Mouse (Mus musculus) forebrain, embryonic 15.5 days (tissue): ENCODE results near the gene Scn8a. TPM values are rescaled to one million over a fixed set of nuclear protein-coding genes. Genes with fewer than 3 reads are reported as not detected.

ENCODE experiments used
- ATAC-seq: fragments of 200-750 bp; cut with Nextera tagmentation; replicated peaks from 2 replicates; pipeline ENCODE4 v1.8.0; 2017; ENCODE audit warnings: mild to moderate bottlenecking, moderate TSS enrichment, moderate library complexity
- H3K27ac ChIP-seq: fragments of 300-500 bp; sonication (generic); replicated peaks from 2 replicates; pipeline ENCODE4 v1.5.1; 2015; ENCODE audit warnings: mild to moderate bottlenecking, inconsistent platforms
- H3K27me3 ChIP-seq: fragments of 300-500 bp; sonication (generic); 2 replicates; pipeline ENCODE4 v1.6.1; 2015; ENCODE audit warnings: inconsistent platforms
- H3K36me3 ChIP-seq: fragments of 300-500 bp; sonication (generic); 2 replicates; pipeline ENCODE4 v1.6.1; 2015; ENCODE audit warnings: mild to moderate bottlenecking, inconsistent platforms
- H3K4me1 ChIP-seq: fragments of 300-500 bp; sonication (generic); 2 replicates; pipeline ENCODE4 v1.6.1; 2015; ENCODE audit warnings: inconsistent platforms
- H3K4me2 ChIP-seq: fragments of 300-500 bp; sonication (generic); replicated peaks from 2 replicates; pipeline ENCODE4 v1.6.1; 2015; ENCODE audit warnings: mild to moderate bottlenecking, inconsistent platforms
- H3K4me3 ChIP-seq: fragments of 300-500 bp; sonication (generic); 2 replicates; pipeline ENCODE4 v1.5.1; 2015; ENCODE audit warnings: mild to moderate bottlenecking, inconsistent platforms
- H3K9ac ChIP-seq: fragments of 300-500 bp; sonication (generic); replicated peaks from 2 replicates; pipeline ENCODE4 v1.6.1; 2015; ENCODE audit warnings: mild to moderate bottlenecking, inconsistent platforms
- H3K9me3 ChIP-seq: fragments of 300-500 bp; sonication (generic); 2 replicates; pipeline ENCODE4 v1.6.1; 2016; ENCODE audit warnings: inconsistent platforms
- WGBS: fragments of 180-500 bp; shearing (Covaris S2); methylation state at CpG from one replicate; pipeline ENCODE4 v1.1.7; 2015; ENCODE audit warnings: mixed read lengths; 5-methylcytosine and 5-hydroxymethylcytosine counted together
- polyA plus RNA-seq: library from polyadenylated mRNA; unstranded; fragments of >200 nt; fragmentation: Nextera tagmentation; extraction: Ambion mirVana; gene quantifications from 2 replicates; pipeline ENCODE4 v1.2.1, GENCODE M21; 2015

The Scn8a gene
- polyA plus RNA-seq, 1 experiment from 2014 or later, result 20.4 TPM

GRCm38 (mm10) chr15:101077001-101077812, 207.5 kb downstream of the Scn8a start:
- no peak overlapping the region for H3K27ac ChIP-seq
- H3K27me3 ChIP-seq, result peaks cover 13% of the 10 kb centered on the region; the same call in 1 of the 2 replicates
- ATAC-seq, result no peak
- H3K9me3 ChIP-seq, result no peaks in the 10 kb centered on the region
- peak overlapping the region; percentile 49; the same call in 1 of the 2 replicates for H3K9ac ChIP-seq
- H3K4me3 ChIP-seq, result peak overlapping the region; percentile 49
- H3K4me2 ChIP-seq, result peak overlapping the region; percentile 81
- WGBS, result 2% methylated on average over 34 of the region's 34 CpGs
- H3K36me3 ChIP-seq, result no peaks in the 10 kb centered on the region
- peaks cover 32% of the 10 kb centered on the region for H3K4me1 ChIP-seq

- H3K4me3 ChIP-seq, result peak within 1 kb of the TSS; percentile 49
- under 1% methylated on average over 65 of the region's 96 CpGs for WGBS
- peaks cover 32% of the 10 kb centered on the region for H3K4me1 ChIP-seq
- peaks cover 13% of the 10 kb centered on the region; the same call in 1 of the 2 replicates for H3K27me3 ChIP-seq
- H3K9ac ChIP-seq, result peak within 1 kb of the TSS; percentile 49
- no peak within 1 kb of the TSS for H3K27ac ChIP-seq
- peak; percentile 7; the same call in 1 of the 2 replicates for ATAC-seq
- peak within 1 kb of the TSS; percentile 81 for H3K4me2 ChIP-seq
- H3K36me3 ChIP-seq, result no peaks in the 10 kb centered on the region
- H3K9me3 ChIP-seq, result no peaks in the 10 kb centered on the region
These were observed 208.4 kb downstream of the Scn8a start, which contains the start of gene Fignl2 for GRCm38 (mm10) chr15:101077813-101078730. Gene Fignl2, minus strand, starts transcription at chr15:101078567.

GRCm38 (mm10) chr15:101078731-101079156, 209.1 kb downstream of the Scn8a start:
- 3% methylated on average over 30 of the region's 30 CpGs for WGBS
- peak overlapping the region; percentile 49; the same call in 1 of the 2 replicates for H3K9ac ChIP-seq
- no peaks in the 10 kb centered on the region for H3K36me3 ChIP-seq
- peak; percentile 68 for ATAC-seq
- no peaks in the 10 kb centered on the region for H3K9me3 ChIP-seq
- peaks cover 32% of the 10 kb centered on the region for H3K4me1 ChIP-seq
- H3K27me3 ChIP-seq, result peaks cover 13% of the 10 kb centered on the region; the same call in 1 of the 2 replicates
- peak overlapping the region; percentile 81 for H3K4me2 ChIP-seq
- H3K4me3 ChIP-seq, result peak overlapping the region; percentile 49
- H3K27ac ChIP-seq, result no peak overlapping the region

- 75% methylated on average over 9 of the region's 9 CpGs for WGBS
- H3K4me3 ChIP-seq, result no peak overlapping the region
- H3K27me3 ChIP-seq, result peaks cover 13% of the 10 kb centered on the region; the same call in 1 of the 2 replicates
- no peaks in the 10 kb centered on the region for H3K36me3 ChIP-seq
- H3K4me2 ChIP-seq, result no peak overlapping the region
- peaks cover 32% of the 10 kb centered on the region for H3K4me1 ChIP-seq
- H3K9me3 ChIP-seq, result no peaks in the 10 kb centered on the region
- H3K27ac ChIP-seq, result no peak overlapping the region
- no peak overlapping the region for H3K9ac ChIP-seq
- ATAC-seq, result no peak
These were observed 210.4 kb downstream of the Scn8a start for GRCm38 (mm10) chr15:101080031-101080520.

- no peak overlapping the region for H3K27ac ChIP-seq
- no peak overlapping the region for H3K4me3 ChIP-seq
- no peaks in the 10 kb centered on the region for H3K9me3 ChIP-seq
- H3K9ac ChIP-seq, result no peak overlapping the region
- no peak for ATAC-seq
- no peaks in the 10 kb centered on the region for H3K36me3 ChIP-seq
- H3K4me2 ChIP-seq, result no peak overlapping the region
- WGBS, result 86% methylated on average over 7 of the region's 7 CpGs
- peaks cover 11% of the 10 kb centered on the region; the same call in 1 of the 2 replicates for H3K27me3 ChIP-seq
- peaks cover 29% of the 10 kb centered on the region for H3K4me1 ChIP-seq
These were observed 211.4 kb downstream of the Scn8a start for GRCm38 (mm10) chr15:101081035-101081548.

- H3K27me3 ChIP-seq, result peaks cover 8% of the 10 kb centered on the region; the same call in 1 of the 2 replicates
- no peak overlapping the region for H3K9ac ChIP-seq
- no peak for ATAC-seq
- H3K27ac ChIP-seq, result no peak overlapping the region
- no peak overlapping the region for H3K4me2 ChIP-seq
- no peak overlapping the region for H3K4me3 ChIP-seq
- WGBS, result 64% methylated on average over 4 of the region's 4 CpGs
- peaks cover 17% of the 10 kb centered on the region for H3K4me1 ChIP-seq
- no peaks in the 10 kb centered on the region for H3K9me3 ChIP-seq
- H3K36me3 ChIP-seq, result no peaks in the 10 kb centered on the region
These were observed 212.6 kb downstream of the Scn8a start for GRCm38 (mm10) chr15:101082236-101082635.

- Histone ChIP-seq H3K9ac (no peak overlapping the region), H3K27ac (no peak overlapping the region), H3K9me3 (no peaks in the 10 kb centered on the region), H3K4me2 (no peak overlapping the region), H3K4me3 (no peak overlapping the region), H3K27me3 (no peaks in the 10 kb centered on the region), H3K4me1 (0 out of 2 replicates have a peak, but pooled peaks cover 2% of the 10 kb centered on the region), H3K36me3 (no peaks in the 10 kb centered on the region)
- 87% methylated on average over 10 of the region's 10 CpGs for WGBS
- no peak for ATAC-seq
These were observed 214.8 kb downstream of the Scn8a start for GRCm38 (mm10) chr15:101084499-101084898.

- H3K4me2 ChIP-seq, result no peak overlapping the region
- 0 out of 2 replicates have a peak, but pooled peaks cover 2% of the 10 kb centered on the region for H3K4me1 ChIP-seq
- H3K9ac ChIP-seq, result no peak overlapping the region
- WGBS, result 76% methylated on average over 9 of the region's 9 CpGs
- no peak overlapping the region for H3K27ac ChIP-seq
- H3K9me3 ChIP-seq, result no peaks in the 10 kb centered on the region
- H3K36me3 ChIP-seq, result no peaks in the 10 kb centered on the region
- H3K4me3 ChIP-seq, result no peak overlapping the region
- no peaks in the 10 kb centered on the region for H3K27me3 ChIP-seq
- no peak for ATAC-seq
These were observed 216.8 kb downstream of the Scn8a start for GRCm38 (mm10) chr15:101086451-101086850.

- H3K9ac ChIP-seq, result no peak overlapping the region
- no peaks in the 10 kb centered on the region for H3K9me3 ChIP-seq
- H3K4me1 ChIP-seq, result 0 out of 2 replicates have a peak, but pooled peaks cover 2% of the 10 kb centered on the region
- H3K4me3 ChIP-seq, result no peak overlapping the region
- WGBS, result 70% methylated on average over 3 of the region's 3 CpGs
- H3K4me2 ChIP-seq, result no peak overlapping the region
- H3K36me3 ChIP-seq, result no peaks in the 10 kb centered on the region
- no peaks in the 10 kb centered on the region for H3K27me3 ChIP-seq
- no peak for ATAC-seq
- H3K27ac ChIP-seq, result no peak overlapping the region
These were observed 217.3 kb downstream of the Scn8a start for GRCm38 (mm10) chr15:101086956-101087355.

- 45% methylated on average over 4 of the region's 4 CpGs for WGBS
- Histone ChIP-seq H3K9me3 (no peaks in the 10 kb centered on the region), H3K27me3 (no peaks in the 10 kb centered on the region), H3K9ac (no peak overlapping the region), H3K4me3 (no peak overlapping the region), H3K36me3 (no peaks in the 10 kb centered on the region), H3K4me1 (peaks cover 13% of the 10 kb centered on the region), H3K4me2 (no peak overlapping the region), H3K27ac (no peak overlapping the region)
- no peak for ATAC-seq
These were observed 218.6 kb downstream of the Scn8a start for GRCm38 (mm10) chr15:101088291-101088690.

- no peak for ATAC-seq
- H3K27ac ChIP-seq, result no peak overlapping the region
- no peaks in the 10 kb centered on the region for H3K9me3 ChIP-seq
- H3K36me3 ChIP-seq, result no peaks in the 10 kb centered on the region
- WGBS, result 94% methylated on average over 8 of the region's 8 CpGs
- H3K9ac ChIP-seq, result no peak overlapping the region
- H3K4me3 ChIP-seq, result no peak overlapping the region
- no peak overlapping the region for H3K4me2 ChIP-seq
- peaks cover 16% of the 10 kb centered on the region for H3K4me1 ChIP-seq
- no peaks in the 10 kb centered on the region for H3K27me3 ChIP-seq
These were observed 221.9 kb downstream of the Scn8a start for GRCm38 (mm10) chr15:101091551-101091950.
